Mouse (Mus musculus): ENCODE data around the gene Pcbp3.
A peak's percentile ranks its signal among the peaks of the same experiment; 100 is the strongest.

Pcbp3 gene

DNA sequence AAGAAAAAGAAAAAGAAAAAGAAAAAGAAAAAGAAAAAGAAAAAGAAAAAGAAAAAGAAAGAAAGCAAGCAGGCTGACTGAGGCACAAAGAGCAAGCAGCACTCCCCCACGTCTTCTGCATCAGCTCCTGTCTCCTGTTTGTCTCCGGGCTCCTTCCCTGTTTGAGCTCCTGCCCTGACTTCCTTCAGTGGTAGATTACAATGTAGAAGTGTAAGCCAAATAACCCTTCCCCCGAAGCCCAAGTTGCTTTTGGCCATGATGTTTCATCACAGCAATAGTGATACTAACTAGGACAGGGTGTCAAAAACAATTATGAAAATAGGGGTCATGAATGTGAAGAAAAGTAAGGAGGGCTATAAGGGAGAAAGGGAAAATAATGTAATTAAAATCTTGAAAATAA, 43.6 kb downstream of the Pcbp3 start:
- DNase-seq, result no peak

DNA sequence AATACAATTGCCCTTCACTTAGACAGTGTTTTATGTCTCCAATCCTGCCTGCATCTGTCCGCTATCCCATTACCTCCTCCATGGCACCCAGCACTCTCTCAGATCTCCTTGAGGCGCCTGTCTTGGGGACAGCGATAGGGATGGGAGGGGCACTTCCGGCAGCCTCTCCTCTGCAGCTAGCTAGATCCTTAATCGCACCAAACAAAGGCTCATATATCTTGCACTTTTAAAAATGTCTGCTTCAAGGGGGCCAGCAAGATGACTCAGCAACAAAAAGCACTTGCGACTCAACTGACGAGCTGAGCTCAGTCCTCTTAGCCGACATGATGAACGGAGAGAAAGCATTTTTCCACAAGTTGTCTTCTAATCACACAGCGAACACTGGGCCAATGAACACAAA, 55.3 kb downstream of the Pcbp3 start:
- no peak for DNase-seq

DNA sequence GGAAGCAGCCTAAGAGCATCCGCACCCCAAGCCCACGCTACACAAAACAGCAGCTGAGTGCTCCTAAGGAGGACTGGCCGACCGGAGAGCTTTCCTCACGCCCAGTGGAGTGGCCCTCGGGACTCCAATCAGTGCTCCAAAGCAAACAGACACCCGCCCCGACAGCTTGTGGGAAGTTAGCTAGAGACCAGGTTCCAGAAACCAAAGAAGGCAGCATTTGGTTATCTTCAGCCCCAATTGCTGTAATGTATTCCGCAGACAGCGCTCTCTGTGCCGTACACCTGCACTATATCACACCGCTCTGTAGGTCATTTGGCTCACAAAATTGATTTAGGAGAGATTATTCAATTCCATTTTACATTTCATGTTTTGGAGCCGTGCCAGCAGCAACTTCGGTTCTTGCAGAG, 55.7 kb downstream of the Pcbp3 start:
- no peak for DNase-seq

DNA sequence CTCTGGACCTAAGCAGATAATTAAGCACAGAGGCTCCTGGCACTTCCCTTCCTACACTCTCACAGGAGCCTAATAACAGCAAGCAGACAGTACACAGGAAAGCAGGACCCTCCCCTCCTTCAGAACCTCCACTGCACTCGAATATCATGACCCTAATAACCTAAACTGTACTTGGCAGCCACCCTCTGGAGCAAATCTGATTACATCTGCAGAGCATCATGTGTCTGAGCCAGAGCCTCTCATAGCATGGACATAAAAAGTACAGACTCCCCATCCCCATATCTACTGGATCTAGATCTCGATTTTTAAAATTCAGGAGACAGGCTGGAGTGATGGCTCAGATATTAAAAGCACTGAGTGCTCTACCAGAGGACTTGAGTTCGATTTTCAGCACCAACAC, 58.0 kb downstream of the Pcbp3 start:
- no peak for DNase-seq

DNA sequence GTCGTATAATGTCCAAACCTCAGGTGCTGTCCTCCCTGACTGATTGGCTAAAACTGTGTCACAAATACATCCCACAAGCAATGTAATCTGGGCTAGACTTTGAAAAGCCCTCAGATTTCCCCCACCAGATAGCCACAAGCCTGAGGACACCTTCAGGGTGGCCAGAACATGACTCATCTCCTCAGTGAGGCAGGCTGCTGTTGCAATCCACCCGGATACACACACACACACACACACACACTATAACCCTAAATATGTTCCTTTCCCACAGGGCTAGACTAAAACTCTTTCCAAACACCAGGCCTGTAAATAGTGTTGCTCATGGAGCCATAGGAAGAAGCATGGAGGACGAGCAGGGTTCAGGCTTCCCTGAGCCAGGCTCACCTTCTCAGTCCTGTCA, 58.6 kb downstream of the Pcbp3 start:
- no peak for DNase-seq

DNA sequence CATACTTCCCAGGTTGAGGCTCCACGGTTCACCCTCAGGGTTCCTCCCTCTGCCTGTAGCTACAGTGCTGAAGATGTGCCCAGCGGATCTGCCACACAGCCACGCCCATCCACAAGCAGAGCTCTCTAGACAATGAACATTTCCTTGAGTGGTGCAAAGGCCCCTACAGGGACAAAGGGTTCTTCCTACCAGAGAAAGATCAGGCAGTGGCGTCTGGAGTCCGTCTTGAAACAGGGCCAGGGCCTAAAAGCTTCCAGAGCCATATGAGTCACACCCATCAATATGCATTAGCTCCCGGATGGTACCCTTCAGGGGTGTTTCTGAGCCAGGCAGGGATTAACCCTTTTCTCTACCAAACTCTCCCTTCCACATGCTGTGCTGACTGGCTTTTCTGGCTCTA, 59.1 kb downstream of the Pcbp3 start:
- no peak for DNase-seq

DNA sequence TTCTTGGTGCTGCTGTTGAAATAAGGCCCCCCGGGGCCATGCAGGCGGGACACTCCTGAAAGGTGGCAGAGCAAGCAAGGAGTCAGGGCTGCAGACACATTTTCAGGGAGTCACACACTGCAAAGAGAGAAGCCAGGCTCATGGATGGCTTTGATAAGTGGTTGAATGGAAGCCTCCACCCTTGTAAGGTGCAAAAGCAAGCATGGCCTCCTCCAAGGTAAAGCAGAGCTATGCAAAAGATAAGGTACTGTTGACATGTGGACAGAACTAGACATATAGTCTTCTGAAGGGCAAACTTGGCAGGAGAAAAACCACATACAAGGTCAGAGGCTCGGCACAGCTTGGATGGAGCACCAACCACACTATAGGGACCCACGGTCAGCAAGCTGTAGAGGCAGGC, 63.3 kb downstream of the Pcbp3 start:
- no peak for DNase-seq

DNA sequence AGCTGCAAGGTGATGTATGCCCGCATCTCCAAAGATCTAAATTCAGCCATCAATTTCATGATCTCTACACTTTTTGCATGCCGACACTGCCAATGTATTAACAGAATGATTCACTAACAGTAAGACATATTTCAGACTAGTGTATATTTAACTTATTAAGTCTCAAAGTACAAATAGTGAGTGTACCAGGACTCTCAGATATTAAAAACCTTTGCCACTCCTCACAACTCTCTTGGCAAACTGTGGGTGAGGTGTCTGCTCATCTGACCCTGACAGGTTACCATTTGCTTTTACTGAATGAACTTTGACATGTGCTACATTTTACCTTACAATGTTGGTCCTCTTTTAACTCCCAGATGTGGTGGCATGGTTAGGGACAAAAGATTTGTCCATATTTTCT, 70.2 kb downstream of the Pcbp3 start:
- no peak for DNase-seq

DNA sequence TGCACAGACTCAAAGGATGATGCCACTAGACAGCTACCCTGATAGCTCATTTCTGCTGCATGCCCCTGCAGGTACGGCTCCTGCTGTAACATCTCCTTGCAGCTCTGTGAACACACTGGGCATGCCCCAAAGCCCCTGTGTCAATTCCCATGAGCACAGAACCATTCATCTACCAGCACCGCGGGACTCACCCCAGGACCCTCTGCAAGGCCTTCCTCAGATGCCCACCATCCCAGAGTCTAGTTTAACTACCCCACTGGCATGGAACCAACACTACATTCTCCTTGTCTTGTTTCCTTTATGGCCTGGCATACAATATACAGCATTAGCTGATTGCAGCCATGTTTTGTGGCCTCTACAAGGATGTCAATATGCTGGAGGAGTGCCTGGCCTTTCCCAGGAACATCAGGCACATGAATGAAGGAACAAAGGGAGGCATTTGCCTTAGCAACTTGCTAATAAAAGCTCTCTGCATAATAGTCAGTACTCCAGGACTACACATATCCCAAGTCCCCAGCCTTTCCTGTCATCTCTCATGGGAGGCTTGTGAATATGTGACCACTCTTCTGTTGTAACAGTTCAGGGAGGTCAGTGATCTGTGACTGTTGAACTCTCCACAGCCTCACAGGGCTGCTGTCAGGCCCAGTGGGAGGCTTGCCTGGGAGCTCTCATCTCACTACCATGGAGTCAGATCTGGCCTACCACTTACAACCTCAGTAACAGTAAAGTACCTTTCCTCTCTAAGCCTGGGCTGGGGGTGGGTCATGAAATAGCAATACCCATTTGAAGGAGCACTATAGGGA, 78.0 kb downstream of the Pcbp3 start:
- DNase-seq, result peak; percentile 54

DNA sequence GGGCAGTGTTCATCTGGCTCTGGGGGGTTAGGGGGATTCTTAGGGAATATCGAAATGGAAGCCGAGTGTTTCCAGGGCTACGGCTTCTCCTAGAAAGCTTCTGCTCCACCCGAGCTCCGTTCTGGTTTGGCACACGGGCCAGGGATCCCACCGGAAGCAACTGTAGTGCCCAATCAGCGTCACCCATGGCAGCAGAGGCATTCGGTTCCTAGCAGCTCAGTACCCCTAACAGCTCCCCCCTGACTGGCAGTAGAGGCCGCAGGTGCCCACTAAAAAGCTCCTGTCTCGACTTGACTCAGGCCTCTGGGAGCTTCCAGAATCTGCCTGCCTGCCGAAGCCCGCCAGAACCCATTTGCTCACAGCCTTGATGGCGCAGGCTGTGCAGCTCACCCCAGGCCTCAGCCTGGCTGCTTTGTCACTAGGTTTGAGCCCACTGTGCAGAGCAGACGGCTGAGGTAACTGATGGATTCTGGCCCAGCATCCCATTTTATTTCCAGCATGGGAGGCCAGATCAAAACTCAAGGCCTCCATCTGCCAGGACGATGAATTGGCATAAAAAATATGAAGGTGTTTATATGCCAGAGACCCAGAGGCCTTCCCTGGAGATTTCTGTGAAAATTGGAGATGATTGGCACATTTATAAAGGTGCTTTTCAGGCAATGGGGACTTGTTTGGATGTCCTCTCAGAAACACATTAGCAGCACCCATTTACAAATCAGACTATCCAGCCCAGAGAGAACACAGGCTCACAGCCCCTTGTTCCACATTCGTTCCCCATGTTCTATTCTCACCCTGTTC, 78.8 kb downstream of the Pcbp3 start:
- DNase-seq, result peak; percentile 90

DNA sequence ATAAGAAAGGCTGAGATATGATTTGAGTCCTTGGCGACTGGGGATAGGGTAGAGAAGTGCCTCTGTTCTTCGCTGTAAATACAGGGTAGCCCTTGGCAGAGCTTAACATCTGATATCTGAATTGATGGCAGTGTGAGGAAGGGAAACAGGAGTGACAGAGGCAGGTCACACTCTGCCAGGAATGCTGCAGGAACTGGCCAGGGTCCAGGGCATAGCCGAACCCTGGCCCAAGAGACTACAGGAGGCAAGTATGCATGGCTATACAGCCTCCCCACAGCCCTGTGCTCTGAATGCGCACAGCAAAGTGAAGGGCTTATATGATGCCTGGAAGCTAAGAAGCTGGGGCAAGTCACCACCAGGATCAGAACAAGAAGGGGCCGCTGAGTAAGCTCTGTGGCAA, 79.8 kb downstream of the Pcbp3 start:
- peak; percentile 79 for DNase-seq

DNA sequence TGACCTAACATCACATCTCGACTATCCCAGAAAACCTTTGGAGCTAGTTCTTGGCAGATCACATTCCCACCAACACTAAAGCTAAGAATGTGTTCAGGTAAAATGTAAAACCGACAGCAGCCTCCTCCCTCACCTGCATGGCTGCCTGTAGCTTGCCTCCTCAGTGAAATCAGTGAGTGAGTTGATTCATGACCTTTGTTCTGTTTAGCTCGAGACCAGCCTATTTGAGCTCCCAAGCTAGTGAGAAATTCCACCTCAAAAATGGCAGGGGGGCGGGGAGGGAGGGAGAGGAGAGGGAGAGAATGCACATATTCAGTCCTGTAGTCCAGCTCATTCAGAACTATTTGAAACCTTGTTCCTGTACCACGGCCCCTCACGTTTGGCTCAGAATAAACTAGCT, 86.4 kb downstream of the Pcbp3 start:
- DNase-seq, result no peak

DNA sequence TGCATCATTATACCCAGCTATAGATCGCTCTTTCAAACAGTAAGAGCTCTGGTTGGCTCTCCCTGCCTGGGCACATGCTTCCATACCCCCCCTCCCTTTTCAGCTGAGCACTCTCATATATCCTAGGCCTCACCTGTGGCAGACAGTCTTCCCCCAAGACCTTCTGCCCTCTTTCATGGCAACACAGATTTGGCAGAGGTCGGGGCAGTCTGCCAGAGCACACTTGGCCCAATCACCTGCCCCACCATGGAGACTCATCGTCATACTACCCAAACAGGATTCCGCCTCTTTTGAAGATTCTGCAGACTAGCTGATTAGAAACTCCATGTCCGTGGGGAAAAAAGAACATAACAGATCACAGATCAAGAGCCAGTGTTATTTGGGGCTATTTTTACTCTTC, 86.8 kb downstream of the Pcbp3 start:
- DNase-seq, result peak; percentile 54

DNA sequence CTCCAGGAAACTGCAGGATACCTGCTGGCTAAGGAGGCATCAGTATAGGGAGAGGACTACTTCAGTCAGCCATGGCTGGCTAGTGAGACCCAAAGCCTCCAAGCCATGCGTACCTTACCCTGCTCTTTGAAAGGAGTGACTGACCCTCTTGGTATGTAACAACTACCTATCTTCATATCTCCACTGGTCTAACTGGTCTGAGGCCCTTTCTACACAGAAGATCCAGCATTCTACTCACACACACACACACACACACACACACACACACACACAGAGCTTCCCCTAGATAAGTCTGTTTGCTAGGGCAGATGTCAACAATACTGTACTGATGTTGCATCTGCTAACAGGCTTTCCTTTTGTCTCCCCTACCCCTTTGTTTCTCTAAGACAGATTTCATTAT, 87.3 kb downstream of the Pcbp3 start:
- no peak for DNase-seq

DNA sequence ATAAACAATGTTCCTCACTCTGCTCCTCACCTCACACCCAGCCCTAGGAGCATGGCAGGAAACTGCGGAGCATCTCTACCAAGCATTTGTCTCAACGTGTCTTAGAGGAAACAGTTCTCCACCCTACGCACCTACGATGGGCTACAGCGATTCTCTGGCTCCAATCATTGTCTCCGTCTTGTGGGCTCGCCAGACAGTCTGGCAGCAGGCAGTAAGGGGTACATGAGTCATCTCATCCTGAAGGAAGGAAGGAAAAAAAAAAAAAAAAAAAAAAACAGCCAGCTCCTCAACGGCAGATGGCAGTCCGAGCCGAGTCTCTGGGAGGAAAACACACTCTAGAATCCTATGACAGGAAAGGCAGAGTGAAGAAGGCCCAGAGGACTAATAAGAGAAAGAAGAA, 87.7 kb downstream of the Pcbp3 start:
- peak; percentile 74 for DNase-seq

DNA sequence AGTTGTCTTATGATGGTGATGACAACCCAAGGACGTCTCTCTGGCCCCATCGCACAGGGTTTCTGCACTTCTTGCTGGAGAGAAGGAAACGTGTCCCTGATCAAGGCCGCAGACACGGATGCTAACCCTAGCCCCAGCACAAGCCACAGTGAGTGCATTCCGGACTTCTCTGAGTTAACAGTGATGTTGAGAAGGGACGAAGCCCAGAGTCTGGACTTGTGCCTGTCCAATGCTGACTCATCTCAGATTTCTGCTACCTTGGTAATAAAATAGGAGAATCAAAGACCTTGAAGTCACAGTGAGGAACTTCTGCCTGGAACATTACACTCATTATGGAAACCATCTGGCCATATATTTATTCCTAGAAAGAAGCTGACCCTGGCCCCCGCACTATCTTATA, 89.0 kb downstream of the Pcbp3 start:
- no peak for DNase-seq

DNA sequence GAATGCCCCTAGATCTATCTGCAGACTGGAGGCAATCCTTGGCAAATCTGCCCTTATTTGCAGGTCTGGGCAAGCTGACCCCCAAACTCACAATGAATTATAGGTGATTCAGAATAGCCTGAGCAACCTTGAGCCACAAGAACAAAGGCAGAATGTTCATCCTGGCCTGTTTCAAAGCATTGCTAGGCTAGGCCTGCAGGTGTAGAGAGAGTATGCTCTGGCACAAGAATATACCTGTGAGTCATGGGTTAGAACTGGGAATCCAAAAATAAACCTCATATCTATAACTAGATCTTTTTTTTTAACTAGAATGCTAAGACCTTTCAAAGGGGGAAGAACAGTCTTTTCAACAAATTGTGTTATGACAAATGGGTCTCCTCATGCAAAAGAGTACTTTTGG, 95.8 kb downstream of the Pcbp3 start:
- DNase-seq, result no peak

DNA sequence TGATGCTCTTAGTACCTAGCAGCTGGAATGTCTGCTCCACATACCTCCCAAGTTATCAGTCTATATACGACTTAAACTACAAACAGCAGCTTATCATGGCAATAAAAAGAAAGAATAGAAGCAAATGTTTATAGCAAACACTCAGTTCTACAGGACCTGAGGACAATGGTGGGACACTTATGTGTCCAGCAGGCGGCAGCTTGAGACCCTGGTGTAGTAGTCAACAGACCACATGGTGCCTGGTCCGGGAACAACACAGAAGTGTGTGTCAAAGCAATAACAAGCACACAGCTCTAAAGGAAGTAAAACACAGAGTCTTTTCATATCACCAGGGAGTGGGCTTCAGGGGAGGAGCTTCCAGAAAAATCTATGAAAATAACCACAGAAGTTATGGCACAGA, 100.7 kb downstream of the Pcbp3 start:
- DNase-seq, result no peak

DNA sequence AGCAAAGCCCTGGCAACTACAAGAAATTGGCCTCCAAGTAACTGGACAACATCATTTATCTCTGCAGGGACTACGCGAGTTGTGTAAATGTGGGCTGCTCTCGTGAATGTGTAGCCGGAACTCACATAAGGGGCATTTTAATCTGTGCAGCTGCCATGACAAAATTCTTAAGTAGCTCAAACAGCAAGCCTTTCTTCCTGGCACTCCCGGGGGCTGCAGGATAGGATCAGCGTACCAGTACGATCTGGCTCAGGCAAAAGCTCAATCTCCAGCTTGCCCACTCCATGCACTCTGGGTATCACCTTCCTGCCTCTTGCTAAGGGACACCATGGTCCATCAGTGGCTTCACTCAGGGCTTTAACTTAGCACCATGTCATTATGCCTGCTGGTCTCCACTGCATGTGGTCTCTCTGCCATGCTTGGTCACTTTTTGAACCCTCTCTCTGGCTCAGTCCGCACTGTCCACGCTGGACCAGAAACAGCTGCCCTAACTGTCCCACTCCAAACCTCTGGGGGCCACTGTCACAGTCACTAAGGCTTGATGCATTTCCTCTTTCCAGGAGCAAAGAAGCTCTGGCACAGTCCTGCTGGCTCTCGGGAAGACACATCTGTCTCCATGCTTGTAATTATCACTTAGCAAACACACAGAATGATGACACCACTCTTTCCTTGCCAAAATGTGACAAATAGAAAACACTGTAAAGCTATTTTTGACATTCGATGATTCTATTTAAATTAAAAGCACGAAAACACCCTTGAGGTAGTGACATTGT, 102.1 kb downstream of the Pcbp3 start:
- DNase-seq, result no peak

DNA sequence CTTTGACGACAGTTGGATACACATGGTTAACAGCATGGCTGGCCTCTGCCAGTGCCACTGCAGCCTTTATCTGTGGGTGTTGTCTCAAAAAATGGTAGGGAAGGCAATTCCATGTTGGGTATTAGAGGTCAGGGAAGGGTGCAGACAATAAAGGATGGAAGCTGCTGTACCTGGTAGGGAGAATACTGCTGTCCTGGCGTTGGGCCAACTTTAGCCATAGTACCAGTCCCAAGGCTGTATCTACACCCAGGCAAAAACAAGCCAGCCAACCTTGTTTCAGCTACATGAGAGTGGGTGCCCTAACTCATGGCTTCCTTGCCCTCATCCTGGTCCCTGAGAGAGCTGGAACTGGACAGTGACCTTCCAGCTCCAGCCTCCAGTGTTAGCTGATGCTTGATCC, 103.8 kb downstream of the Pcbp3 start:
- DNase-seq, result no peak

DNA sequence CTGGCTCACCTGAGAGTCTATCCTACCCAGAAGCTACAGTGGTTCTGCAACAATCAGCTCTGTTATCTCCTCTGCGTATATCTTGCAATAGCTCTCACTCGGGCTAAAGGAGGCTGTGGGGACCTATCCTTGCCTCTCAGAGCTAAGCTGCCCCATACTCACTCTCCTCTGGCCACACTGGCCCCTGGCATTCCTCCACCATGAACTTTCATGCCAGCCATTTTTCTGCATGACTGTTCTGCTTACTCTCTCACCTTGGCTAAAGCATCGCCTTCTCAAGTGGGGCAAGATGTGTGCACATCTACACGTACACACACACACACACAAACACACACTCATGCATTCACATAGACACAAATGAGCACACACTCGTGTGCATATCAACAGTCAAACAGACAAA, 115.2 kb downstream of the Pcbp3 start:
- DNase-seq, result no peak

DNA sequence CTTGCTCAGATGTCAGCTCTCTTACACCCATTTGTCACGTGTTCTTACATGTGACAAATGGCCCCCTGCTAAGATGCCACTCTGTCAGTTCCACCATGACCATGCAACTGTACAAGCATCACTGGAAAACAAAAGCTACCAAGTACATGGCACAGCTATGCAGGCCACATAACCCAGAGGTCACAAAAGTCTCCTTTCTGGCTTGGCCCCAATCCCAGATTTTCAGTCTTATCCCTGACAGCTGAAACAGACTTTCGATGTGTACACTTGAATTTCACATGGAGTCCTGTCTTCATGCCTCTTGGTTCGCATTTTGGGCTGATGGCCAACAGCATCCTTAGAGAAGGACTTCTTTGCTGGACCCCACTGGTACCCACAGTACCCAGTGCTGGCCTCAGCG, 116.8 kb downstream of the Pcbp3 start:
- DNase-seq, result no peak

DNA sequence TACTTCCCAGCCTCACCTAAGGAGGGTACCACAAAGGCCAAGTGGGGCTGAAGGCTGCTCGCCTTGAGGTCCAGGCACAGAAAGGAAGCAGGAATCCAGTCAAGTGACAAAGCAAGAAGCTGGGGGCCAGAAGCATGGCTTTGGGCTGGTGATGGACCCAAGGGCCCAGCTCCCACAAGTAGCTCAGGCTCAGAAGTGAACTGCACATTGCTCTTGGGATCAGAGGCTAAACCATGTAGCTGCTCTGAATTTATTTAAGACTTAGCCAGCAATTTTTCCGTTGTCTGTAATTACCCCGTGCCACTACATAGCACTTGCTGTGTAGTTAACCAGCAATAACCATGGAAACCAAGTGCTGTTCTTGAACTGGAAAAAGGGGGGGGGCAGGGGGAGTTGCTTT, 117.3 kb downstream of the Pcbp3 start:
- DNase-seq, result no peak

DNA sequence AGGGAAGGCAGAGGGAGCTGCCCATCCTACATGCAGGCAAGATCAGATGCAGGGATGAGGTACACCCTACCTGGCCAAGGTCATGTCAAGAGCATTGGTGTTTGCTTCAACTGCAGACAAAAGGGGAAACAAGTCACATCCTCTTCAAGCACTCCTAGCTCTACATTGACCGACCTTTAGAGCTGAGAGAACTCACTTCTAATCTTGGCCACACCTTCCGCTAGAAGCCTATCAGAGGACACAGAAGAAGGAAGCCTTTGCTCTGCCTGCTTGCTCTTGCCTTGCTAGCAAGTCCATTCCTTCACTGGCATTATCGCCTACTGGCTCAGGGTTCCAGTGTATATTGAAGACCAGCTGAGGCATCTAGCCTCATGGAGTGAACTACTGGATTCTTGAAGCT, 119.6 kb downstream of the Pcbp3 start:
- DNase-seq, result no peak
